8 mouse cellular contexts compared by ENCODE assay signal in genomic region chr9:106450661-106451060, GRCm38 (mm10). TPM values are rescaled to one million over a fixed set of nuclear protein-coding genes. Genes with fewer than 3 reads are reported as not detected.
DNase-seq lines count a peak whose midpoint lies in the region; TF ChIP-seq lines count a peak whose summit lies in the region.

No protein-coding gene starts in this region.

- peak overlapping the region; percentile 67 for H3K4me3 ChIP-seq in gastrocnemius, adult 2 months

- no peak for TF ChIP-seq CTCF in gastrocnemius, adult 2 months (IDR thresholded peaks at IDR 0.05)

- intact Hi-C loops in gastrocnemius, adult 2 months (cut with DNase I): no loop called here

- H3K27ac ChIP-seq in gastrocnemius, adult 2 months: peak overlapping the region; percentile 95

- DNase-seq in adrenal gland, adult (ENCODE audit: inconsistent age in 2 of 2, low spot score in 1 of 2): peak; percentile 70 to 89
- DNase-seq in adrenal gland, postnatal 4 days (ENCODE audit: low spot score in 2 of 2): no peak
- DNase-seq in ZHBTc4 (ENCODE audit: low read depth, low spot score): peak; percentile 66
- DNase-seq in gastrocnemius, adult 2 months: peak; percentile 85
- DNase-seq in kidney, postnatal 10 days: peak; percentile 88
- DNase-seq in lung, postnatal 25 days (ENCODE audit: low spot score): peak; percentile 51
- DNase-seq in frontal cortex, adult 2 months (ENCODE audit: extremely low spot score in 1 of 2, low spot score in 1 of 2): no peak
- no peak for DNase-seq in urinary bladder, postnatal 10 days (ENCODE audit: low spot score)

RNA-seq across cellular contexts. Expression of gene Pcbp4, which starts 2.4 kb away (rescaled TPM):
- 10 to 100 TPM; 59.5 to 63.8 TPM for total RNA-seq in adrenal gland, postnatal 4 days (2021)
- total RNA-seq in gastrocnemius, adult 2 months (2021): 10 to 100 TPM; 63.8 to 69.0 TPM
- 220 and 253 TPM in 2 replicates for polyA plus RNA-seq in frontal cortex, adult 2 months (2012; rRNA removed)

RNA-seq across cellular contexts. Expression of gene Abhd14a, which starts 3.2 kb away (rescaled TPM):
- total RNA-seq in adrenal gland, postnatal 4 days (2021): 10 to 100 TPM; 29.8 to 30.2 TPM
- total RNA-seq in gastrocnemius, adult 2 months (2021): 10 to 100 TPM; 15.9 to 19.8 TPM
- polyA plus RNA-seq in frontal cortex, adult 2 months (2012; rRNA removed): 73.6 and 78.1 TPM in 2 replicates

RNA-seq across cellular contexts. Expression of gene Abhd14b, which starts 3.4 kb away (rescaled TPM):
- total RNA-seq in adrenal gland, postnatal 4 days (2021): 10 to 100 TPM; 43.5 to 44.1 TPM
- 1 to 10 TPM; 4.8 to 6.1 TPM for total RNA-seq in gastrocnemius, adult 2 months (2021)
- polyA plus RNA-seq in frontal cortex, adult 2 months (2012; rRNA removed): 29.0 and 36.5 TPM in 2 replicates

RNA-seq across cellular contexts. Expression of gene Acy1, which starts 12.5 kb away (rescaled TPM):
- total RNA-seq in adrenal gland, postnatal 4 days (2021): 10 to 100 TPM; 23.1 to 23.4 TPM
- total RNA-seq in gastrocnemius, adult 2 months (2021): 10 to 100 TPM in 1 of 2 experiments, 1 to 10 TPM in 1; 8.2 to 14.9 TPM
- 9.8 and 9.9 TPM in 2 replicates for polyA plus RNA-seq in frontal cortex, adult 2 months (2012; rRNA removed)

RNA-seq across cellular contexts. Expression of gene Gpr62, which starts 15.1 kb away (rescaled TPM):
- under 1 TPM; 0.40 to 0.67 TPM for total RNA-seq in adrenal gland, postnatal 4 days (2021)
- total RNA-seq in gastrocnemius, adult 2 months (2021): under 1 TPM in 1 of 2 experiments, not detected in 1; 0.15 TPM
- polyA plus RNA-seq in frontal cortex, adult 2 months (2012; rRNA removed): 9.7 and 11.2 TPM in 2 replicates

Comparison
In these comparisons a context has a peak if more than half of its experiments do, and no peak if none do; other contexts are left out.
1. DNase-seq: peak in adrenal gland, adult (2 of 2), ZHBTc4 (single experiment), gastrocnemius, adult 2 months (single experiment), kidney, postnatal 10 days (single experiment) and lung, postnatal 25 days (single experiment); none in adrenal gland, postnatal 4 days (0 of 2), frontal cortex, adult 2 months (0 of 2) and urinary bladder, postnatal 10 days (single experiment).
2. RNA of gene Abhd14b, which starts 3.4 kb away (total RNA-seq): 43.5 to 44.1 TPM in adrenal gland, postnatal 4 days; 4.8 to 6.1 TPM in gastrocnemius, adult 2 months; every median in the first group is over 4 times any median in the second.